Mouse (Mus musculus) right cerebral cortex, adult 2 months (tissue): ENCODE measurements around the gene Plxnc1.
A peak's percentile ranks its signal among the peaks of the same experiment; 100 is the strongest.

Experiments
- DNase-seq, 2 experiments: peaks; one replicate each; pipeline ENCODE4 v3.0.0; 2021 to 2022; ENCODE audit warnings: low spot score in 2 of 2

Gene Plxnc1

DNA sequence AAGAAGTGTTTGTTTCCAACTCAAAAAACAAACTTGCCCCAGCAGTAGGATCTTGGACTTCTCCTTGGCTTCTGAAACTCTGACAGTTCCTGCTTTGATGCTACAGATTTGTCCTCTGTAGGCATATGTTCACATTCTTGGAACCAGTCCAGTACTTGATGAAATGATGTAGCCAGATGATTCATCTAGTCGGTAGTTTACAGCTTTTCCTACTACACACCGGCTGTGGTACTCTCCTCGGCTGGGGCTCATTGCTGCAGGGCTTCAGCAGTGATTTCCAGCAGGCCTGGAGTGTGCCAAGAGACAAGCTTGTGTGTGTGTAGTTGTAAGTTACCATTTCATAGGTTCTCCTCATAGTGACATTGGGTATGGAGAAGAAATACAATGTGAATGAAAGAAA is 173.1 kb downstream of the Plxnc1 start:
- peak; percentile 49 to 53 for DNase-seq

DNA sequence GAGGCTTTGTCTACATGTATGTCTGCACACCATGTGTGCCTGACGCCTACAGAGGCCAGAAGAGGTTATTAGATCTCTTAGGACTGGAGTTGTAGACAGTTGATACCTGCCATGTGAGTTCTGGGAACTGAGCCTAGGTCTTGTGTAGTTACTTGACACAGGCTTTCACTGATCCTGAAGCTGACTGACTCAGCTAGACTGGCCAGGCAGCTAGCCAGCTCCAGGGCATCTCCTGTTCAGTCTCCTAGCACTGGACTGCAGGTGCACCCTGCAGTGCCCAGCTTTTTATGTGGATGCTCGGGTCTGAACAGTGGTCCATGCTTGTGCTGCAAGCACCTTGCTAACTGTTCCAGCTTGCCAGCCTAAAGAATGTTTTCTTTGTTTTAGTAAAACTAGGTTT is 197.6 kb downstream of the Plxnc1 start:
- no peak for DNase-seq

DNA sequence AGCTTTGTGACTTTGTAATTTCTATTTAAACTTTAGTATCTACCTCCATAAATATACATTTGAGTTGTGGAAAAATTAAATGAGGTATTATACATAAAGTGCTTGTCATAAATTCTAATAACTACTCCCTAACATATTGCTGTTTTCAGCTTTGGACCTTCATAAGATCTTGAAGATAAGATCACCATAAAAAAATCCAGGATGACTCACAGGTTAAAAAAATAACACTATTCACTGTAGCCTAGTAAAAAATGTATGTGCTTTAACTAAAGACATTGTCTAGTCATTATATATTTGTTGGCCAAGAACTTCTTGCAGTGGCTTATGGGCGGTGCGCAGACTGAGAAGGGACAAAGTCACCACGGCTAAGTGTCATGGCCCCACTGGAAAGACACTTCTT is 203.2 kb downstream of the Plxnc1 start:
- DNase-seq = no peak
